Comparison of ENCODE assay signal across 8 mouse cellular contexts in the genomic region with DNA sequence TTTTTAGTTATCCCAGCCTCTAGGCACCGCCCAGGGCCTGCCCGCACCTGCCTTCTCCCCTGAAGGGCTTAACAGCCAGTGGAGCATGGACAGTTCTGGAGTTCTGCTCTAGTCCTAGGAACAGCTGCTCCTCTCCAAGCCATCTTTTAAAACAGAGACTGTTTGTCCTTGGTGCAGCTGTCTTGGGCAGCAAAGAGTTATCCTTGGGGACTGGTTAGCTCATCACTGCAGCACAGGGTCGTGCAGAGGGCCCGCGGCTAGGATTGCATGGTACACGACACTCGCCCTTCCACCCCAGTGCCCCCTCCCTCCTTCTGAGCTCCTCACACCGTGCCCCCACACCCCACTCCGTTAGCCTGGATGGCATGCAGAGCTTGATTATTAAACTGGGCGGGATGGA. TPM values are rescaled to one million over a fixed set of nuclear protein-coding genes. Genes with fewer than 3 reads are reported as not detected.
DNase-seq lines count a peak whose midpoint lies in the region; ATAC-seq and TF ChIP-seq lines count a peak whose summit lies in the region.

No protein-coding gene starts in this region.

- no peaks in the 10 kb centered on the region for H3K9me3 ChIP-seq in hindbrain, postnatal 0 days (ENCODE audit: low read length)
- no peaks in the 10 kb centered on the region for H3K9me3 ChIP-seq in neural tube, embryonic 14.5 days (ENCODE audit: control insufficient read depth, low read length)

- peak overlapping the region; percentile 90 for H3K4me2 ChIP-seq in hindbrain, postnatal 0 days (ENCODE audit: low read depth, low read length)
- peak overlapping the region; percentile 98 for H3K4me2 ChIP-seq in neural tube, embryonic 14.5 days (ENCODE audit: low read depth, low read length)

- H3K9ac ChIP-seq in liver, adult 2 months (ENCODE audit: low read depth, low read length) = no peak overlapping the region
- H3K9ac ChIP-seq in hindbrain, postnatal 0 days (replicated peaks; ENCODE audit: low read length) = peak overlapping the region; percentile 93; the same call in 1 of the 2 replicates
- H3K9ac ChIP-seq in neural tube, embryonic 14.5 days (replicated peaks; ENCODE audit: low read depth, low read length) = peak overlapping the region; percentile 92; the same call in 1 of the 2 replicates

- no peak for TF ChIP-seq POLR2A in liver, adult 2 months (IDR thresholded peaks at IDR 0.05; ENCODE audit: extremely low read depth, insufficient read depth, low read length)

- DNase-seq in adrenal gland, postnatal 14 days = peak; percentile 39
- no peak for DNase-seq in adrenal gland, postnatal 36 days
- DNase-seq in liver, adult 2 months (ENCODE audit: extremely low read depth, low read depth, low spot score) = no peak
- no peak for DNase-seq in liver
- no peak for DNase-seq in hindbrain, postnatal 0 days (ENCODE audit: low spot score)
- no peak for DNase-seq in embryo, embryonic 11 days
- DNase-seq in spleen, postnatal 36 days (ENCODE audit: low spot score in 2 of 2) = no peak

- WGBS in liver, adult 2 months = 72% methylated on average over 10 of the region's 10 CpGs
- 25% methylated on average over 10 of the region's 10 CpGs for WGBS in hindbrain, postnatal 0 days
- 33% methylated on average over 10 of the region's 10 CpGs for WGBS in neural tube, embryonic 14.5 days

- peak overlapping the region; percentile 17 for H3K27ac ChIP-seq in liver, adult 2 months (replicated peaks; ENCODE audit: insufficient read depth, low read depth, low read length)
- H3K27ac ChIP-seq in hindbrain, postnatal 0 days = peak overlapping the region; percentile 90; the same call in 1 of the 2 replicates
- no peak overlapping the region for H3K27ac ChIP-seq in neural tube, embryonic 14.5 days (ENCODE audit: low read depth, low read length)

- peaks cover 12% of the 10 kb centered on the region; the same call in 1 of the 2 replicates for H3K79me2 ChIP-seq in liver, adult 2 months (ENCODE audit: control insufficient read depth, insufficient read depth, low read length)

- no peaks in the 10 kb centered on the region for H3K36me3 ChIP-seq in liver, adult 2 months (ENCODE audit: control insufficient read depth, insufficient read depth, low read length)
- peaks cover 12% of the 10 kb centered on the region; the same call in 1 of the 2 replicates for H3K36me3 ChIP-seq in hindbrain, postnatal 0 days (ENCODE audit: insufficient read depth, low read length)
- H3K36me3 ChIP-seq in neural tube, embryonic 14.5 days (ENCODE audit: control insufficient read depth, insufficient read depth, low read length) = peaks cover 9% of the 10 kb centered on the region

- peaks cover 14% of the 10 kb centered on the region for H3K4me1 ChIP-seq in liver, adult 2 months (ENCODE audit: control insufficient read depth, insufficient read depth, low read length)
- H3K4me1 ChIP-seq in hindbrain, postnatal 0 days (ENCODE audit: insufficient read depth, low read length) = peaks cover 37% of the 10 kb centered on the region
- H3K4me1 ChIP-seq in neural tube, embryonic 14.5 days (ENCODE audit: control insufficient read depth, insufficient read depth, low read length) = peaks cover 27% of the 10 kb centered on the region

- no peaks in the 10 kb centered on the region for H3K27me3 ChIP-seq in liver, adult 2 months (ENCODE audit: control insufficient read depth, insufficient read depth, low read length)
- H3K27me3 ChIP-seq in hindbrain, postnatal 0 days (ENCODE audit: insufficient read depth, low read length) = no peaks in the 10 kb centered on the region
- no peaks in the 10 kb centered on the region for H3K27me3 ChIP-seq in neural tube, embryonic 14.5 days (ENCODE audit: control insufficient read depth, insufficient read depth, low read length)

- H3K4me3 ChIP-seq in liver, adult 2 months (ENCODE audit: insufficient read depth, low read depth, low read length) = no peak overlapping the region
- peak overlapping the region; percentile 79 for H3K4me3 ChIP-seq in hindbrain, postnatal 0 days (ENCODE audit: low read length)
- 0 out of 2 replicates have a peak overlapping the region, but pooled peaks have one; percentile 81 for H3K4me3 ChIP-seq in neural tube, embryonic 14.5 days (ENCODE audit: low read depth, low read length)

- TF ChIP-seq CTCF in liver, adult 2 months (IDR thresholded peaks at IDR 0.05; ENCODE audit: low read depth, low read length) = no peak
- TF ChIP-seq CTCF in hindbrain, postnatal 0 days (IDR thresholded peaks at IDR 0.05; ENCODE audit: low read depth) = no peak

- no peak for ATAC-seq in hindbrain, postnatal 0 days
- no peak for ATAC-seq in neural tube, embryonic 14.5 days (ENCODE audit: low read depth)

RNA-seq across cellular contexts. Expression of a gene that starts 2.3 kb away (rescaled TPM):
- total RNA-seq in adrenal gland, postnatal 14 days (2021) = 18.6 and 25.0 TPM in 2 replicates
- total RNA-seq in adrenal gland, postnatal 36 days (2021) = 10 to 100 TPM; 18.4 to 21.8 TPM
- total RNA-seq in liver, adult 2 months (2014; rRNA removed) = 2.5 and 2.6 TPM in 2 replicates
- polyA plus RNA-seq in liver, adult 2 months (2012; rRNA removed) = 7.5 and 9.9 TPM in 2 replicates
- 29.1 and 30.5 TPM in 2 replicates for total RNA-seq in hindbrain, postnatal 0 days (2014; rRNA removed)
- polyA plus RNA-seq in hindbrain, postnatal 0 days (2015; fragmentation: Nextera tagmentation; extraction: Ambion mirVana) = 20.3 and 20.6 TPM in 2 replicates
- polyA plus RNA-seq in neural tube, embryonic 14.5 days (2014; fragmentation: Nextera tagmentation; extraction: Ambion mirVana) = 18.3 and 18.5 TPM in 2 replicates

RNA-seq across cellular contexts. Expression of a gene that starts 15.6 kb away (rescaled TPM):
- total RNA-seq in adrenal gland, postnatal 14 days (2021) = 47.0 and 53.7 TPM in 2 replicates
- total RNA-seq in adrenal gland, postnatal 36 days (2021) = 10 to 100 TPM; 39.5 to 64.3 TPM
- 8.2 and 9.7 TPM in 2 replicates for total RNA-seq in liver, adult 2 months (2014; rRNA removed)
- polyA plus RNA-seq in liver, adult 2 months (2012; rRNA removed) = 7.7 and 11.0 TPM in 2 replicates
- total RNA-seq in hindbrain, postnatal 0 days (2014; rRNA removed) = 33.9 and 34.2 TPM in 2 replicates
- polyA plus RNA-seq in hindbrain, postnatal 0 days (2015; fragmentation: Nextera tagmentation; extraction: Ambion mirVana) = 37.3 and 38.8 TPM in 2 replicates
- polyA plus RNA-seq in neural tube, embryonic 14.5 days (2014; fragmentation: Nextera tagmentation; extraction: Ambion mirVana) = 45.0 and 49.6 TPM in 2 replicates

RNA-seq across cellular contexts. Expression of a gene that starts 18.9 kb away (rescaled TPM):
- total RNA-seq in adrenal gland, postnatal 14 days (2021) = 1,705 and 1,924 TPM in 2 replicates
- total RNA-seq in adrenal gland, postnatal 36 days (2021) = 1,000 to 10,000 TPM; 2,066 to 3,178 TPM
- total RNA-seq in liver, adult 2 months (2014; rRNA removed) = 1,072 and 1,474 TPM in 2 replicates
- 2,601 and 2,951 TPM in 2 replicates for polyA plus RNA-seq in liver, adult 2 months (2012; rRNA removed)
- 2,711 and 2,736 TPM in 2 replicates for total RNA-seq in hindbrain, postnatal 0 days (2014; rRNA removed)
- polyA plus RNA-seq in hindbrain, postnatal 0 days (2015; fragmentation: Nextera tagmentation; extraction: Ambion mirVana) = 1,874 and 1,919 TPM in 2 replicates
- 1,265 and 1,492 TPM in 2 replicates for polyA plus RNA-seq in neural tube, embryonic 14.5 days (2014; fragmentation: Nextera tagmentation; extraction: Ambion mirVana)

RNA-seq across cellular contexts. Expression of a gene that starts 44.2 kb away (rescaled TPM):
- total RNA-seq in adrenal gland, postnatal 14 days (2021) = 43.2 and 45.2 TPM in 2 replicates
- total RNA-seq in adrenal gland, postnatal 36 days (2021) = 10 to 100 TPM; 18.5 to 25.6 TPM
- total RNA-seq in liver, adult 2 months (2014; rRNA removed) = 2.4 and 4.6 TPM in 2 replicates
- polyA plus RNA-seq in liver, adult 2 months (2012; rRNA removed) = 3.5 and 5.3 TPM in 2 replicates
- 47.1 and 56.3 TPM in 2 replicates for total RNA-seq in hindbrain, postnatal 0 days (2014; rRNA removed)
- polyA plus RNA-seq in hindbrain, postnatal 0 days (2015; fragmentation: Nextera tagmentation; extraction: Ambion mirVana) = 30.3 and 34.1 TPM in 2 replicates
- polyA plus RNA-seq in neural tube, embryonic 14.5 days (2014; fragmentation: Nextera tagmentation; extraction: Ambion mirVana) = 22.6 and 46.4 TPM in 2 replicates

RNA-seq across cellular contexts. Expression of a gene that starts 44.3 kb away (rescaled TPM):
- total RNA-seq in adrenal gland, postnatal 14 days (2021) = 222 and 232 TPM in 2 replicates
- total RNA-seq in adrenal gland, postnatal 36 days (2021) = 100 to 1,000 TPM; 176 to 205 TPM
- total RNA-seq in liver, adult 2 months (2014; rRNA removed) = 43.0 and 44.0 TPM in 2 replicates
- 69.8 and 72.4 TPM in 2 replicates for polyA plus RNA-seq in liver, adult 2 months (2012; rRNA removed)
- total RNA-seq in hindbrain, postnatal 0 days (2014; rRNA removed) = 20.6 and 40.3 TPM in 2 replicates
- 159 and 163 TPM in 2 replicates for polyA plus RNA-seq in hindbrain, postnatal 0 days (2015; fragmentation: Nextera tagmentation; extraction: Ambion mirVana)
- 135 and 138 TPM in 2 replicates for polyA plus RNA-seq in neural tube, embryonic 14.5 days (2014; fragmentation: Nextera tagmentation; extraction: Ambion mirVana)
